Mouse (Mus musculus) thymus, postnatal 25 days (tissue): Measurements from ENCODE around the gene 4930402F06Rik.

ENCODE experiments used
- DNase-seq: peaks from one replicate; pipeline ENCODE4 v3.0.0; 2022

The 4930402F06Rik gene

GRCm38 (mm10) chr2:35397096-35397495 lies at the start of gene 4930402F06Rik:
4930402F06Rik (minus strand) TSS chr2:35397175.
- no peak for DNase-seq

GRCm38 (mm10) chr2:35446300-35446699 lies 49.3 kb upstream of the 4930402F06Rik start:
- DNase-seq: peak; percentile 41

- peak; percentile 38 for DNase-seq
Observed at GRCm38 (mm10) chr2:35445610-35446009, 48.6 kb upstream of the 4930402F06Rik start.

GRCm38 (mm10) chr2:35444764-35445262 lies 47.8 kb upstream of the 4930402F06Rik start:
- peak; percentile 36 for DNase-seq

- peak; percentile 33 for DNase-seq
Observed at GRCm38 (mm10) chr2:35443981-35444763, 47.2 kb upstream of the 4930402F06Rik start.

- DNase-seq: no peak
Observed at GRCm38 (mm10) chr2:35443325-35443724, 46.4 kb upstream of the 4930402F06Rik start.

- DNase-seq: no peak
Observed at GRCm38 (mm10) chr2:35442079-35442478, 45.1 kb upstream of the 4930402F06Rik start.

- DNase-seq: no peak
Observed at GRCm38 (mm10) chr2:35441419-35441818, 44.4 kb upstream of the 4930402F06Rik start.

- DNase-seq: no peak
Observed at GRCm38 (mm10) chr2:35440480-35440879, 43.5 kb upstream of the 4930402F06Rik start.

GRCm38 (mm10) chr2:35437796-35438195 lies 40.8 kb upstream of the 4930402F06Rik start:
- no peak for DNase-seq

- DNase-seq: no peak
Observed at GRCm38 (mm10) chr2:35434576-35435123, 37.7 kb upstream of the 4930402F06Rik start.

- no peak for DNase-seq
Observed at GRCm38 (mm10) chr2:35433428-35433827, 36.5 kb upstream of the 4930402F06Rik start.

- no peak for DNase-seq
Observed at GRCm38 (mm10) chr2:35432472-35432871, 35.5 kb upstream of the 4930402F06Rik start.

- no peak for DNase-seq
Observed at GRCm38 (mm10) chr2:35432011-35432410, 35.0 kb upstream of the 4930402F06Rik start.

GRCm38 (mm10) chr2:35430806-35431205 lies 33.8 kb upstream of the 4930402F06Rik start:
- DNase-seq: no peak

GRCm38 (mm10) chr2:35428615-35429300 lies 31.8 kb upstream of the 4930402F06Rik start:
- DNase-seq: no peak

GRCm38 (mm10) chr2:35427559-35427958 lies 30.6 kb upstream of the 4930402F06Rik start:
- DNase-seq: no peak

GRCm38 (mm10) chr2:35423711-35424339 lies 26.9 kb upstream of the 4930402F06Rik start:
- DNase-seq: no peak

GRCm38 (mm10) chr2:35422384-35422783 lies 25.4 kb upstream of the 4930402F06Rik start:
- peak; percentile 45 for DNase-seq

- DNase-seq: no peak
Observed at GRCm38 (mm10) chr2:35420681-35421080, 23.7 kb upstream of the 4930402F06Rik start.

- DNase-seq: no peak
Observed at GRCm38 (mm10) chr2:35419671-35420070, 22.7 kb upstream of the 4930402F06Rik start.

- DNase-seq: no peak
Observed at GRCm38 (mm10) chr2:35419243-35419642, 22.3 kb upstream of the 4930402F06Rik start.

GRCm38 (mm10) chr2:35417231-35417630 lies 20.3 kb upstream of the 4930402F06Rik start:
- DNase-seq: no peak
